Mouse (Mus musculus) heart, embryonic 11.5 days (tissue): ENCODE measurements around the gene Lhx6. TPM values are rescaled to one million over a fixed set of nuclear protein-coding genes. Genes with fewer than 3 reads are reported as not detected.

Experiments used
- ATAC-seq: fragments of 200-750 bp; cut with Nextera tagmentation; replicated peaks from 2 replicates; pipeline ENCODE4 v1.8.0; 2017; ENCODE audit warnings: moderate library complexity; ENCODE audit not compliant: insufficient number of reproducible peaks, low FRiP score, low TSS enrichment
- H3K27ac ChIP-seq: fragments of 300-500 bp; sonication (generic); 2 replicates; pipeline ENCODE4 v1.5.1; 2014; ENCODE audit warnings: mild to moderate bottlenecking, low read depth, low read length
- H3K27me3 ChIP-seq: fragments of 300-500 bp; sonication (generic); 2 replicates; pipeline ENCODE4 v1.6.1; 2014; ENCODE audit warnings: mild to moderate bottlenecking, low read length, mixed read lengths; ENCODE audit not compliant: control insufficient read depth, insufficient read depth
- H3K36me3 ChIP-seq: fragments of 300-500 bp; sonication (generic); 2 replicates; pipeline ENCODE4 v1.6.1; 2014; ENCODE audit warnings: mild to moderate bottlenecking, low read length, moderate library complexity, mixed read lengths; ENCODE audit not compliant: control insufficient read depth, insufficient read depth
- H3K4me1 ChIP-seq: fragments of 300-500 bp; sonication (generic); 2 replicates; pipeline ENCODE4 v1.6.1; 2014; ENCODE audit warnings: low read length; ENCODE audit not compliant: control insufficient read depth, insufficient read depth
- H3K4me2 ChIP-seq: fragments of 300-500 bp; sonication (generic); 2 replicates; pipeline ENCODE4 v1.6.1; 2014; ENCODE audit warnings: mild to moderate bottlenecking, moderate library complexity
- H3K4me3 ChIP-seq: fragments of 300-500 bp; sonication (generic); 2 replicates; pipeline ENCODE4 v1.5.1; 2014; ENCODE audit warnings: low read depth, low read length
- H3K9ac ChIP-seq: fragments of 300-500 bp; sonication (generic); 2 replicates; pipeline ENCODE4 v1.6.1; 2014; ENCODE audit warnings: mild to moderate bottlenecking, low read depth, low read length, moderate library complexity
- H3K9me3 ChIP-seq: fragments of 300-500 bp; sonication (generic); replicated peaks from 2 replicates; pipeline ENCODE4 v1.6.1; 2016; ENCODE audit warnings: low read length; ENCODE audit not compliant: control insufficient read depth
- WGBS: fragments of 180-500 bp; shearing (Covaris S2); extraction: QIAGEN DNeasy Blood & Tissue Kit; methylation state at CpG from one replicate; pipeline ENCODE4 v1.1.7; 2014; ENCODE audit not compliant: insufficient replicate concordance; 5-methylcytosine and 5-hydroxymethylcytosine counted together
- polyA plus RNA-seq: library from polyadenylated mRNA; unstranded; fragments of >200 nt; fragmentation: Nextera tagmentation; extraction: Ambion mirVana; gene quantifications from 2 replicates; pipeline ENCODE4 v1.2.1, GENCODE M21; 2014

Gene Lhx6
- polyA plus RNA-seq, 1 experiment from 2014 or later, result 0.87 TPM

DNA sequence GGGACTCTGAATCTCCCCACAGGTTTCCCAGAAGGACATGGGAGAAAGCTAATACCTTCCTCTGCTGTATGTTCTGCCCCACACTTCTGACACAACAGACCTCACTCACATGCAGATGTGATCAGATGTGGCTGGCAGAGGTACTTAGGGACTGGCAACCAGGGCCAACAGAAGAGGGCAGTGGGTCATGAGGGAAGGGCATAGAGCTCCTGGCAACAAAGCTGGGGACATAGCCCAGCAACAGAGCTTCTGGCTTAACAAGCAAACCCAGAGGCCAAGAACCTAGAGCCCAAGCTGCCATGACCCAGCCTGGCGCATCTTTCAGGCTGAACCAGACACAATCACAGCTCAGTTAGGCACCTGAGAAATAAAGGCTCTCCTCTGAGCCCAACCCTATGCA is 20.2 kb downstream of the Lhx6 start:
- ATAC-seq, result no peak
- no peak overlapping the region for H3K4me2 ChIP-seq
- no peak overlapping the region for H3K27ac ChIP-seq
- no peaks in the 10 kb centered on the region for H3K9me3 ChIP-seq
- WGBS, result 80% methylated on average over 1 of the region's 1 CpGs
- no peak overlapping the region for H3K9ac ChIP-seq
- H3K27me3 ChIP-seq, result peaks cover 40% of the 10 kb centered on the region
- no peak overlapping the region for H3K4me3 ChIP-seq
- no peaks in the 10 kb centered on the region for H3K36me3 ChIP-seq
- H3K4me1 ChIP-seq, result 0 out of 2 replicates have a peak, but pooled peaks cover 4% of the 10 kb centered on the region

DNA sequence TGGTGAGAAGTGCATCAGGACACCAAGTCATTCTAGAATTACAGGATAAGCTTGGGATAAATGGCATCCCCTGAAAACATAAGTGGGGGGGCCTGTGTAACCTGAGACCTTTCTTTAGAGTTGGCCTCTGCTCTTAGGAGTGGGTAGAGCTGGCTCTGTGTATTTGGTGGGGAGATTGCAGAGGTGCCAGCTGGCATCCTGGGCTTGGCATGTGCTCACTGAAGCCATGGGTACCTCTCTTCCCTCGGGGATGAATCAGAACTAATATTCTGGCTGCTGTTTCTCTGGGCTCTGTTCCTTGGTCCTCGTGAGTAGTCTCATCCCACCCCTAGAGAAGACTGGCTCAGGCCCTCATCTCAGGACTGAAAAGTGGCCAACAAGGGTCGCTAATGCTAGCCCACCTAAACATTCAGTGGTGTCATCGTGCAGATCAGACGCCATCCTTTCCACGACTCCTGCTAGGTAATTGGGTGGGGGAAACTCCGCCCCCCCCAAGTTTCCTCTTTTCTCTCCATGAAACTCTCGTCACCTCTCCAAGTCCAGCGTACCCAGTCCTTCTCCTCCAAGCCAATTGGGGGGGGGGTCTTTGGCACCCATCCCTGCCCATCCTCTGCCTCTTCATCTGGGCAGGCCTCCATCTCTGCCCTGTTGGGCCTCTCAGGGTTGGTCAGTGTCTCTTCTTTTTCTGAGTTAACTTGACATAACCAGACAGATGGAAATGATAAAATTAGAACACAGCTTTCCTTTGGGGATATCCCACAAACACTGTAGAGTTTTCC is 22.2 kb downstream of the Lhx6 start:
- no peak overlapping the region for H3K4me3 ChIP-seq
- H3K27me3 ChIP-seq, result peaks cover 27% of the 10 kb centered on the region
- no peaks in the 10 kb centered on the region for H3K9me3 ChIP-seq
- H3K36me3 ChIP-seq, result no peaks in the 10 kb centered on the region
- H3K4me1 ChIP-seq, result 0 out of 2 replicates have a peak, but pooled peaks cover 4% of the 10 kb centered on the region
- H3K9ac ChIP-seq, result no peak overlapping the region
- WGBS, result 67% methylated on average over 9 of the region's 9 CpGs
- ATAC-seq, result no peak
- H3K4me2 ChIP-seq, result no peak overlapping the region
- no peak overlapping the region for H3K27ac ChIP-seq

DNA sequence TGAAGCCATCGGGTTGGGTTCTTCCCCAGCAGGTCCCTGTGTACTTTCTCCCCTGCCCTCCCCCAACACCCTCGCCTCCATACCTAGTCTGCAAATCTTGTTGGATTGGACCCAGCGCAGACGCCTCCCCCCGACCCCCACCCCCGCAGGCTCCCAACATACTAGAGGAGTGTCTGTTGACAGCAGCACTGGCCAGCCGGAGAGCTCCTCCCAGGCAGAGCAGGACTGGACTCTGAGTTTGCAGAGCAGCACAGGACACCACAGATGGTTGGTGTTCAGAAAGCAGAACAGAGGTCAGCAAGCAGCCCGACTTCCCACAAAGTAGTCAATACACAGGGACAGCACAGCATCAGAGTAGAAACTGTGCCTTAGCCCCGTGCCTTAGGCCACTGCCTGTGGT is 23.8 kb downstream of the Lhx6 start:
- Histone ChIP-seq H3K27ac (no peak overlapping the region), H3K4me3 (no peak overlapping the region), H3K9ac (no peak overlapping the region), H3K9me3 (no peaks in the 10 kb centered on the region), H3K27me3 (peaks cover 21% of the 10 kb centered on the region), H3K4me2 (no peak overlapping the region), H3K4me1 (0 out of 2 replicates have a peak, but pooled peaks cover 4% of the 10 kb centered on the region), H3K36me3 (no peaks in the 10 kb centered on the region)
- WGBS, result 27% methylated on average over 9 of the region's 9 CpGs
- no peak for ATAC-seq

DNA sequence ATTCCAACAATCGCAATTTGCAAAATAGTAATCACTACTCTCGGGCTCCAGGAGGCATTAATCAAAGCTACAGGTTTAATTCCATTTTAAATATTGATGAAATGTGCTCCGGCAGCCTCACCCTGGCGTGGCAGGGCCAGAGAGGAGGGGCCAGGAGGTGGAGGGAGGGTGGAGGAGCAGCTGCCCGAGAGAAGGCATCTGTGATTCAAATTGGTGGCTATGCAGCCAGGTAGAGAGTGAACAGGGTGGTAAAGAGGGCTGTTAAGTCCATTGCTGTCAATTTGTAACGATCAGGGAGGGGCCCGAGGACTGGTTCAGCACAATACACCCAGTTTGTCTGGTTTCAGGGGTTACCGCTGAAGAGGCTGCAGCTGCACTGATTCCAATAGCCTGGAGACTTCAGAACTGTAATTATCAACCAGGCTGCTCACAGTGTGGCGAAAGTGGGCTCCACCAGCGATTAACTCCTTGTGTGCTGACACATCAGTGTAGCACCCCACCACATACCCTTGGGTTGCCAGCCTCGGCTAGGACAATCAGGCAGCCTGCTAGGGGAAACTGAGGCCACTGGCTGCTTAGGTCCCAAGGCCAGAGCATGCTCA is 27.9 kb downstream of the Lhx6 start:
- H3K4me3 ChIP-seq, result no peak overlapping the region
- peaks cover 17% of the 10 kb centered on the region for H3K27me3 ChIP-seq
- no peak overlapping the region for H3K9ac ChIP-seq
- H3K36me3 ChIP-seq, result no peaks in the 10 kb centered on the region
- 0 out of 2 replicates have a peak, but pooled peaks cover 4% of the 10 kb centered on the region for H3K4me1 ChIP-seq
- 20% methylated on average over 11 of the region's 11 CpGs for WGBS
- ATAC-seq, result no peak
- H3K27ac ChIP-seq, result no peak overlapping the region
- H3K4me2 ChIP-seq, result no peak overlapping the region
- no peaks in the 10 kb centered on the region for H3K9me3 ChIP-seq

DNA sequence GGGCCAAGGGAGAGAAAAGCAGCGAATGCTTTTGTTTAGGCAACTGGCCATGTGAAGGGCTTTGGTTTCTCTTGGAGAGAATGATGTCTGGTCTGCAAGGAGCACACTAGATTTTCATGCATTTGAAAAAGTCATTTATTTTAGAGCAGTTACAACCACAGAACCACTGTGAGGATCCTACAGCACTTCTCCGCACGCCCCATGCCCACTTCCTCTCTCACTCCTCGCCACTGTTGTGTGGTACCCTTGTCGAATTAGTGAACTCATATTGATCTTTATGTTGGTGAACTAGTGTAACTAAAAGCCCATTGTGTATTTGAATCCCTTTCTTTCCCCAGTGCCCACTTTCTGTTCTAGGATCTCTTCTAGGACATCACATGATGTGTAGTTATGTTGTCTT is 30.0 kb downstream of the Lhx6 start:
- no peak overlapping the region for H3K4me3 ChIP-seq
- no peaks in the 10 kb centered on the region for H3K9me3 ChIP-seq
- H3K36me3 ChIP-seq, result no peaks in the 10 kb centered on the region
- no peak overlapping the region for H3K27ac ChIP-seq
- H3K27me3 ChIP-seq, result peaks cover 15% of the 10 kb centered on the region
- no peak for ATAC-seq
- WGBS, result 80% methylated on average over 5 of the region's 5 CpGs
- no peaks in the 10 kb centered on the region for H3K4me1 ChIP-seq
- no peak overlapping the region for H3K4me2 ChIP-seq
- no peak overlapping the region for H3K9ac ChIP-seq

DNA sequence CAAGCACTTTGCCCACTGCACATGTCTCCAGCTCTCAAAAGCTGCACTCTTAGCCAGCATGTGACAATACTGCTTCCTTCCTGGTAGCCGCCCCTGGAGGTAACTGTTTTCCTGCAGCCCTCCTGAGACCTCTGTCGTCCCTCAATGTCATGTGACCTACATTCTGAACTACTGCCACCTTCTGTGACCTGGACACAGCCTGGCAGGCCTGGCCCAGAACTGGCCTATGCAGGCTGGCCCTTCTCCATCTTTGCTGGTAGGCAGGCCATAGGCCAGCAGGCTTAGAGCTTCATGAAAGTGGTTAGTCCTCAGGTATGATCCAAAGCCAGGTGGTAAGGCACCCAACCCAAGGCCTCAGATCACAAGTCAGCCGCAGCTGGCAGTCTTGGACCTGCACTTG is 31.4 kb downstream of the Lhx6 start:
- H3K27ac ChIP-seq, result no peak overlapping the region
- H3K36me3 ChIP-seq, result no peaks in the 10 kb centered on the region
- no peak overlapping the region for H3K4me2 ChIP-seq
- WGBS, result 60% methylated on average over 3 of the region's 3 CpGs
- no peak overlapping the region for H3K9ac ChIP-seq
- ATAC-seq, result no peak
- no peaks in the 10 kb centered on the region for H3K9me3 ChIP-seq
- peaks cover 11% of the 10 kb centered on the region; the same call in 1 of the 2 replicates for H3K27me3 ChIP-seq
- no peak overlapping the region for H3K4me3 ChIP-seq
- H3K4me1 ChIP-seq, result no peaks in the 10 kb centered on the region

DNA sequence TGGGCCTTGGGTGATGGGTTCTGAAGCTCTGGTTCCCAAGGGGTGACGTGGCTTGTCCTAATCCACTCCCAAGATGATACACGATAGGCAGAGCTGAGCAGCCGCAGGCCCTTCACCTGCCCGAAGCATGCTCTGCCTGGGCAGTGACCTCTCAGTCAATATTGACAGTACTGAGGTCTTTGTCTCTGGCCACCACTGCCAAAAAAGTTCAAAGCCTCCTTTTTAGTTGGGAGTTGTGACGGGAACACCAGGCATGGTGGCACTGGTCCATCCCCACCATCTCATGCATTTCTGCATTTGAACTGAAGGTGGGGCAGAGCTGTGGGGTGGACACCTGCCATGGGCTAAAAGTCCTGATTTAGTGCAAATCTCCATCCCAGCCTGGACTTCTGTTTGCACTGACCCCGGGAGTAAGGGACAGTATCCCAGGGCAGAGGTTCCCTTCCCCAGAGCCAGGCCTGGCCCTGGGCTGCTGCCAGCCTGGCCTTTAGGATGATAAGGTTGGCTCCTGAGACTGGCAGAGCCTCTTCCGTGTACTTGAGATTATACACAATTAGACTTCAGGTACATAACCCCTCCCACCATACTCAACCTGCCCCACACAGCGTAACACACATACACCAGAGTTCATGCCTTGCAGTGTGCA is 33.4 kb downstream of the Lhx6 start:
- ATAC-seq, result no peak
- no peak overlapping the region for H3K4me2 ChIP-seq
- no peak overlapping the region for H3K4me3 ChIP-seq
- H3K9ac ChIP-seq, result no peak overlapping the region
- H3K36me3 ChIP-seq, result no peaks in the 10 kb centered on the region
- WGBS, result 77% methylated on average over 8 of the region's 8 CpGs
- no peaks in the 10 kb centered on the region for H3K9me3 ChIP-seq
- peaks cover 5% of the 10 kb centered on the region; the same call in 1 of the 2 replicates for H3K27me3 ChIP-seq
- H3K4me1 ChIP-seq, result no peaks in the 10 kb centered on the region
- H3K27ac ChIP-seq, result no peak overlapping the region

DNA sequence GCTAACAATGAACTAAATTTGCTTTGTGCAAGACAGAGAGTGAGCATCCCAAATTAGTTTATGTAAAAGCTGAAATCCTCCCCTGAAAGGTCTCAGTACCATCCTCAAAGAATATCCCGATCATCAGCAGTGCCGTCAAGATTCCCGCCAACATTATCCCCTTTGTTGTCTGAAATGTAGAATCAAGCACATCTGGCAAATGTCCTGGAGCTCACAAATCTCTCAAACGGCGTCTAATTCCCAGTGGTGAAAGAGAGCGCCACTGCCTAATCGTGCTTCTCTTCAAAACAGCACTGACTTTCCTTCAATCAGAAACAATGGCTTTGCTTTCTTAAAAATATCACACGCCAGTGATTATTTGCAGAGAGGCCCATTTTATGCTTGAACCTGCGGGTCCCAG is 38.1 kb downstream of the Lhx6 start:
- no peak overlapping the region for H3K4me3 ChIP-seq
- 60% methylated on average over 9 of the region's 9 CpGs for WGBS
- no peak overlapping the region for H3K9ac ChIP-seq
- H3K36me3 ChIP-seq, result no peaks in the 10 kb centered on the region
- H3K4me1 ChIP-seq, result no peaks in the 10 kb centered on the region
- no peaks in the 10 kb centered on the region for H3K9me3 ChIP-seq
- 0 out of 2 replicates have a peak, but pooled peaks cover 2% of the 10 kb centered on the region for H3K27me3 ChIP-seq
- H3K4me2 ChIP-seq, result no peak overlapping the region
- ATAC-seq, result no peak
- no peak overlapping the region for H3K27ac ChIP-seq
